Mouse (Mus musculus) hindbrain, embryonic 13.5 days (tissue): ENCODE data around the gene Zmiz1. TPM values are rescaled to one million over a fixed set of nuclear protein-coding genes. Genes with fewer than 3 reads are reported as not detected.

ENCODE experiments used
- ATAC-seq: fragments of 200-750 bp; cut with Nextera tagmentation; 2 replicates; pipeline ENCODE4 v1.8.0; 2017; ENCODE audit warnings: moderate TSS enrichment; ENCODE audit not compliant: low FRiP score
- H3K27ac ChIP-seq: fragments of 300-500 bp; sonication (generic); 2 replicates; pipeline ENCODE4 v1.5.1; 2015; ENCODE audit warnings: inconsistent platforms, mild to moderate bottlenecking, moderate library complexity
- H3K27me3 ChIP-seq: fragments of 300-500 bp; sonication (generic); 2 replicates; pipeline ENCODE4 v1.6.1; 2015; ENCODE audit warnings: mild to moderate bottlenecking, inconsistent platforms
- H3K36me3 ChIP-seq: fragments of 300-500 bp; sonication (generic); 2 replicates; pipeline ENCODE4 v1.6.1; 2015; ENCODE audit warnings: mild to moderate bottlenecking, inconsistent platforms
- H3K4me1 ChIP-seq: fragments of 300-500 bp; sonication (generic); replicated peaks from 2 replicates; pipeline ENCODE4 v1.6.1; 2015; ENCODE audit warnings: inconsistent platforms
- H3K4me2 ChIP-seq: fragments of 300-500 bp; sonication (generic); 2 replicates; pipeline ENCODE4 v1.6.1; 2015; ENCODE audit warnings: inconsistent platforms, mild to moderate bottlenecking, moderate library complexity
- H3K4me3 ChIP-seq: fragments of 300-500 bp; sonication (generic); 2 replicates; pipeline ENCODE4 v1.5.1; 2015; ENCODE audit warnings: mild to moderate bottlenecking, inconsistent platforms
- H3K9ac ChIP-seq: fragments of 300-500 bp; sonication (generic); 2 replicates; pipeline ENCODE4 v1.6.1; 2015; ENCODE audit warnings: mild to moderate bottlenecking, inconsistent platforms
- H3K9me3 ChIP-seq: fragments of 300-500 bp; sonication (generic); 2 replicates; pipeline ENCODE4 v1.6.1; 2016; ENCODE audit warnings: inconsistent platforms
- WGBS: fragments of 180-500 bp; shearing (Covaris S2); methylation state at CpG from one replicate; pipeline ENCODE4 v1.1.7; 2015; 5-methylcytosine and 5-hydroxymethylcytosine counted together
- polyA plus RNA-seq: library from polyadenylated mRNA; unstranded; fragments of >200 nt; fragmentation: Nextera tagmentation; extraction: Ambion mirVana; gene quantifications from 2 replicates; pipeline ENCODE4 v1.2.1, GENCODE M21; 2015

Zmiz1 gene
- polyA plus RNA-seq, 1 experiment from 2014 or later, result 58.5 TPM

- H3K4me2 ChIP-seq, result no peak overlapping the region
- ATAC-seq, result no peak
- H3K9ac ChIP-seq, result 0 out of 2 replicates have a peak overlapping the region, but pooled peaks have one; percentile 43
- H3K36me3 ChIP-seq, result no peaks in the 10 kb centered on the region
- H3K9me3 ChIP-seq, result no peaks in the 10 kb centered on the region
- peak overlapping the region; percentile 69; the same call in 1 of the 2 replicates for H3K27ac ChIP-seq
- H3K27me3 ChIP-seq, result no peaks in the 10 kb centered on the region
- no peak overlapping the region for H3K4me3 ChIP-seq
- H3K4me1 ChIP-seq, result peaks cover 99% of the 10 kb centered on the region
- WGBS, result 79% methylated on average over 6 of the region's 6 CpGs
These were observed 29.2 kb downstream of the Zmiz1 start for GRCm38 (mm10) chr14:25488097-25488613.

GRCm38 (mm10) chr14:25489336-25490078 is 30.5 kb downstream of the Zmiz1 start:
- H3K27ac ChIP-seq, result peak overlapping the region; percentile 14; the same call in 1 of the 2 replicates

GRCm38 (mm10) chr14:25491961-25492360 is 33.0 kb downstream of the Zmiz1 start:
- peaks cover 99% of the 10 kb centered on the region for H3K4me1 ChIP-seq
- peak overlapping the region; percentile 87 for H3K27ac ChIP-seq
- H3K9ac ChIP-seq, result no peak overlapping the region

More at GRCm38 (mm10) chr14:25489336-25490078, 30.5 kb downstream of the Zmiz1 start:
- Histone ChIP-seq H3K9ac (0 out of 2 replicates have a peak overlapping the region, but pooled peaks have one; percentile 35), H3K4me3 (no peak overlapping the region), H3K4me1 (peaks cover 99% of the 10 kb centered on the region), H3K9me3 (no peaks in the 10 kb centered on the region), H3K36me3 (no peaks in the 10 kb centered on the region), H3K4me2 (no peak overlapping the region), H3K27me3 (no peaks in the 10 kb centered on the region)
- WGBS, result 77% methylated on average over 6 of the region's 6 CpGs
- ATAC-seq, result no peak

GRCm38 (mm10) chr14:25492567-25493279 is 33.7 kb downstream of the Zmiz1 start:
- no peaks in the 10 kb centered on the region for H3K9me3 ChIP-seq
- 73% methylated on average over 11 of the region's 11 CpGs for WGBS
- H3K4me3 ChIP-seq, result no peak overlapping the region
- H3K4me1 ChIP-seq, result peaks cover 99% of the 10 kb centered on the region
- peak overlapping the region; percentile 87 for H3K27ac ChIP-seq
- H3K9ac ChIP-seq, result peak overlapping the region; percentile 66
- H3K27me3 ChIP-seq, result no peaks in the 10 kb centered on the region
- no peaks in the 10 kb centered on the region for H3K36me3 ChIP-seq
- peak; percentile 23 for ATAC-seq
- peak overlapping the region; percentile 29; the same call in 1 of the 2 replicates for H3K4me2 ChIP-seq

More at GRCm38 (mm10) chr14:25491961-25492360, 33.0 kb downstream of the Zmiz1 start:
- Histone ChIP-seq H3K4me3 (no peak overlapping the region), H3K36me3 (no peaks in the 10 kb centered on the region), H3K9me3 (no peaks in the 10 kb centered on the region), H3K4me2 (no peak overlapping the region), H3K27me3 (no peaks in the 10 kb centered on the region)
- ATAC-seq, result no peak
- 69% methylated on average over 5 of the region's 5 CpGs for WGBS

GRCm38 (mm10) chr14:25493301-25494241 is 34.6 kb downstream of the Zmiz1 start:
- no peak overlapping the region for H3K4me3 ChIP-seq
- H3K4me1 ChIP-seq, result peaks cover 99% of the 10 kb centered on the region
- peak overlapping the region; percentile 87 for H3K27ac ChIP-seq
- no peaks in the 10 kb centered on the region for H3K9me3 ChIP-seq
- 42% methylated on average over 22 of the region's 22 CpGs for WGBS
- ATAC-seq, result peak; percentile 61
- peak overlapping the region; percentile 66 for H3K9ac ChIP-seq
- H3K4me2 ChIP-seq, result peak overlapping the region; percentile 29; the same call in 1 of the 2 replicates
- no peaks in the 10 kb centered on the region for H3K27me3 ChIP-seq
- no peaks in the 10 kb centered on the region for H3K36me3 ChIP-seq

- ATAC-seq, result no peak
- peak overlapping the region; percentile 87; the same call in 1 of the 2 replicates for H3K27ac ChIP-seq
- H3K4me2 ChIP-seq, result no peak overlapping the region
- H3K9me3 ChIP-seq, result no peaks in the 10 kb centered on the region
- no peaks in the 10 kb centered on the region for H3K27me3 ChIP-seq
- H3K9ac ChIP-seq, result peak overlapping the region; percentile 66; the same call in 1 of the 2 replicates
- WGBS, result 75% methylated on average over 3 of the region's 3 CpGs
- peaks cover 99% of the 10 kb centered on the region for H3K4me1 ChIP-seq
- H3K36me3 ChIP-seq, result no peaks in the 10 kb centered on the region
- H3K4me3 ChIP-seq, result no peak overlapping the region
These were observed 35.8 kb downstream of the Zmiz1 start for GRCm38 (mm10) chr14:25494778-25495177.

GRCm38 (mm10) chr14:25496116-25496515 is 37.1 kb downstream of the Zmiz1 start:
- Histone ChIP-seq H3K27me3 (no peaks in the 10 kb centered on the region), H3K4me3 (no peak overlapping the region), H3K4me1 (peaks cover 100% of the 10 kb centered on the region), H3K9me3 (no peaks in the 10 kb centered on the region), H3K9ac (no peak overlapping the region), H3K27ac (peak overlapping the region; percentile 42), H3K4me2 (no peak overlapping the region), H3K36me3 (no peaks in the 10 kb centered on the region)
- WGBS, result 50% methylated on average over 2 of the region's 2 CpGs
- no peak for ATAC-seq

GRCm38 (mm10) chr14:25496989-25497388 is 38.0 kb downstream of the Zmiz1 start:
- no peak overlapping the region for H3K4me3 ChIP-seq
- ATAC-seq, result no peak
- H3K4me1 ChIP-seq, result peaks cover 100% of the 10 kb centered on the region
- no peaks in the 10 kb centered on the region for H3K27me3 ChIP-seq
- H3K27ac ChIP-seq, result peak overlapping the region; percentile 89
- H3K36me3 ChIP-seq, result no peaks in the 10 kb centered on the region
- WGBS, result 69% methylated on average over 3 of the region's 3 CpGs
- H3K9ac ChIP-seq, result peak overlapping the region; percentile 62; the same call in 1 of the 2 replicates
- no peak overlapping the region for H3K4me2 ChIP-seq
- no peaks in the 10 kb centered on the region for H3K9me3 ChIP-seq

GRCm38 (mm10) chr14:25497596-25497995 is 38.6 kb downstream of the Zmiz1 start:
- Histone ChIP-seq H3K9ac (peak overlapping the region; percentile 62), H3K36me3 (0 out of 2 replicates have a peak, but pooled peaks cover under 1% of the 10 kb centered on the region), H3K9me3 (no peaks in the 10 kb centered on the region), H3K4me1 (peaks cover 98% of the 10 kb centered on the region), H3K4me3 (no peak overlapping the region), H3K27ac (peak overlapping the region; percentile 89), H3K27me3 (no peaks in the 10 kb centered on the region), H3K4me2 (0 out of 2 replicates have a peak overlapping the region, but pooled peaks have one; percentile 15)
- ATAC-seq, result no peak
- WGBS, result 27% methylated on average over 8 of the region's 8 CpGs

- H3K4me2 ChIP-seq, result peak overlapping the region; percentile 4; the same call in 1 of the 2 replicates
- no peaks in the 10 kb centered on the region for H3K27me3 ChIP-seq
- ATAC-seq, result 0 out of 2 replicates have a peak, but pooled peaks have one; percentile 36
- peak overlapping the region; percentile 89 for H3K27ac ChIP-seq
- no peaks in the 10 kb centered on the region for H3K9me3 ChIP-seq
- H3K9ac ChIP-seq, result peak overlapping the region; percentile 62
- H3K36me3 ChIP-seq, result peaks cover 8% of the 10 kb centered on the region
- no peak overlapping the region for H3K4me3 ChIP-seq
- WGBS, result 24% methylated on average over 7 of the region's 7 CpGs
- H3K4me1 ChIP-seq, result peaks cover 91% of the 10 kb centered on the region
These were observed 39.4 kb downstream of the Zmiz1 start for GRCm38 (mm10) chr14:25498367-25498766.

GRCm38 (mm10) chr14:25499526-25499925 is 40.5 kb downstream of the Zmiz1 start:
- H3K36me3 ChIP-seq, result peaks cover 20% of the 10 kb centered on the region
- peak overlapping the region; percentile 89 for H3K27ac ChIP-seq

More at GRCm38 (mm10) chr14:25499526-25499925, 40.5 kb downstream of the Zmiz1 start:
- Histone ChIP-seq H3K4me1 (peaks cover 86% of the 10 kb centered on the region), H3K27me3 (no peaks in the 10 kb centered on the region), H3K9ac (no peak overlapping the region), H3K4me3 (no peak overlapping the region), H3K4me2 (no peak overlapping the region), H3K9me3 (no peaks in the 10 kb centered on the region)
- WGBS, result 69% methylated on average over 3 of the region's 3 CpGs
- ATAC-seq, result no peak
